Mouse (Mus musculus): ENCODE measurements at regions not wholly inside any gene's neighbourhood (a gene's known extent, or its start where the extent isn't known, plus 50 kb on each side); places are given as distances from the start of the nearest gene placed in this dataset.

GRCm38 (mm10) chr16:24324917-24325316, 68.4 kb upstream of the Lpp start:
- TF ChIP-seq GATA1 (IDR thresholded peaks at IDR 0.05; ENCODE audit: borderline replicate concordance, low read length) (no peak), FLI1 (IDR thresholded peaks at IDR 0.05; ENCODE audit: low read length) (no peak)
